Mouse (Mus musculus) CD8-positive naive resting alpha-beta T cell, adult 2 months (primary cell): ENCODE measurements around the gene Scpep1.
"Not testable (repeated sequence)": the region's sequence is repeated elsewhere in the genome, so short reads cannot be mapped to it uniquely, and the experiment has no call there.

ENCODE experiments used
- DNase-seq, 2 experiments: peaks; one replicate each; pipeline ENCODE4 v3.0.0; 2022; ENCODE audit warnings: low read depth in 2 of 2, low spot score in 2 of 2

Scpep1 gene

DNA sequence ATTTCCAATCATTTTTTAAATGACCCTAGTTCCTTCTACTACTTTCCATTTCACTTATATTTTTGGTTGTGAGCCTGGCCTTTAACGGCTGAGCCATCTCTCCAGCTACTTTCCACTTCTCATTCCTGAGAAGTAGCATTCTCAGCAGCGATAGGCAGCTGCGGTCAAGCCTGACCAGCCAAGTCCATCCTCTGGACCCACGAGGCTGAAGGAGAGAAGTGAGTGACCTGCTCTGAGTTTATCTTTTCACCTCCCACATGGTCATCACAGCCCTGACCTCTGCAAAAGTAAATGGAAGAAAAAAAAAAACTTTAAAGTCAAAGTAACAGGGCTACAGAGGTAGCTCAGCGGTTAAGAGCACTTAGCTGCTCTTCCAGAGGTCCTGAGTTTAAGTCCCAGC is 28.7 kb downstream of the Scpep1 start:
- no peak for DNase-seq

DNA sequence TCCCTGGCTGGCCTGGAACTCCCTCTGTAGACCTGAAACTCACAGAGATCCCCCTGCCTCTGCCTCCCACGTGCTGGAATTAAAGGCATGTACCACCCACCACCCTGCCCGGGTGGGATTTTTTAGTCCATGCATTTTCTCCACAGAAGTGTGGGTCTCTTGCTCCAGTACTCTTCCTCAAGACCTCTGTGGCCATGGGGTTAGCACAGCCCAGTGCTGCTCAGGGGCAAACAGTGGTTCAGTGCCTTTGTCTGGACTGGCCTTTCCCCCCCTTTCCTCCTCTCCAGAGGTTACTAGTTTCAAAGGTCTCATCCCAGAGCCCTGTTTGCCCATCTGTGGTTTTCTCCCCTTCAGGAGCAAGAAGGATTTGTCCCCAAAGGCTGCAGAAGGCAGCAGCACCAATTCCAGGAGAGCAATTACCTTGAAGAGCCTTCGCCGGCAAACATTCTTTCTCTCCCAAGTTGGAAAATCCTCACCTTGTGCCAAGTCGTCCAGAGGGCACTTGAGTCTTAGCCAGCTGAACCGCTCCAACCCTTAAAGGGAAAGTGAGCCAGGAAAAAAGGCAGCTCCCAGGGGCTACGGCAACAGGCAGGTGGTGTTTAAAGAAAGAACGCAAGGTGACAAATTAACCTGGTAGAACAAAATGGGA is 45.8 kb downstream of the Scpep1 start:
- DNase-seq: no peak

DNA sequence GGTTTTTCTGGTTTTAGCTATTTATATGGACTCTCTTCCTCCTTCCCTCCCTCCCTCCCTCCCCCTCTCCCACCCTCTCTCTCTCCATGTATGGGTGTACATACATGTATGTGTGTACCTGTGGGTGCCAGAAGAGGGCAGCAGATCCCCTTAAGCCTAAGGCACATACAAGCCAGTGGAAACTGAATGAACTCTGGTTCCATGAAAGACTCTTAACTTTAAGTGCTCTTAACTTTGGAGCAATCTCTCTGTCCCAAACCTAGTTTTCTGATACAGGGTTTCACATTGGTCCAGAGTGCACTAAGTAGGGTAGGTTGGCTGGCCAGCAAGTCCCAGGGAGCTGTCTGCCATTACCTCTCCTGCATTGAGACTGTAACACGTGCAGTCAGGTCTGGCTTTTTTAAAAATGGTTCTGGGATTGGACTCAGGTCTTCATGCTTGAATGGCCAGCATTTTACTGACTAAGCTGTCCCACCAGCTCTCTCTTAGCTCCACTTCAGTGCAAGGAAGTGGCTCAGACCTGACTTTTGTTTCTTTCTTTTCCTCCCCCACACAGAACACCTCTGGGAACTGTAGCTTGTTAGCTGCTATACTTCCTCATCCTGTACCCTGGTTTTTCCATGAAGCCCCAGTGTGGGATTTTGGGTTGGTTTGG is 46.6 kb downstream of the Scpep1 start:
- peak; percentile 14 to 40 for DNase-seq

DNA sequence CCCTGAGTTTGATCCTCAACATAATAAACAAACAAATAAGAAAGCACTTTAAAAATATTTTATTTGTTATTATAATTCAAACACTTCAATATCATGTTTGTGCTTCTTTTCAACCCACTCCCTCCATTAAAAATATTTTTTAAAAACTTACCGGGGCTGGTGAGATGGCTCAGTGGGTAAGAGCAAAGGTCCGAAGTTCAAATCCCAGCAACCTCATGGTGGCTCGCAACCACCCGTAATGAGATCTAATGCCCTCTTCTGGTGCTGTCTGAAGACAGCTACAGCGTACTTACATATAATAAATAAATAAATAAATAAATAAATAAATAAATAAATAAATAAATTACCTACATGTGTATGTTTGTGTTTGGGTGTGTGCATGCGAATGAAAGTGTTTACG is 47.4 kb downstream of the Scpep1 start:
- no peak for DNase-seq

DNA sequence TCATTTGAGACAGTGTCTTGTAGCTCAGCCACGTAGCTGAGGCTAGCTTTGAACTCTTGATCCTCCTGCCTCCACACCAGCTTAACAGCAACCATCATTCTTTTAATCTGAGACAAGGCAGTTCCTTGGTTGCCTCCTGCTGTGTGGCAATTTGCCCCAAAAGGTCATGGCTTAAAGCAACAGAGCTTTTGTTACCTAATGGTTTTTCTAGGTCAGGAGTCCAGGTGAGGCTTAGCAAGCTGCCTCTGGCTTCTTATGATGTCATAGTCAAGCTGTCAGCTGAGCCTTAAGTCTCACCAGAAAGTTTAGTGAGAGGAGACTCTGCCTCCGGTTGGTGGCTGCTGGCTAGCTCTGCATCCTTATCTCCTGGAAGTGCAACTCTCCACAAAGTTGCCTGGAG is 49.6 kb downstream of the Scpep1 start:
- DNase-seq: no peak

DNA sequence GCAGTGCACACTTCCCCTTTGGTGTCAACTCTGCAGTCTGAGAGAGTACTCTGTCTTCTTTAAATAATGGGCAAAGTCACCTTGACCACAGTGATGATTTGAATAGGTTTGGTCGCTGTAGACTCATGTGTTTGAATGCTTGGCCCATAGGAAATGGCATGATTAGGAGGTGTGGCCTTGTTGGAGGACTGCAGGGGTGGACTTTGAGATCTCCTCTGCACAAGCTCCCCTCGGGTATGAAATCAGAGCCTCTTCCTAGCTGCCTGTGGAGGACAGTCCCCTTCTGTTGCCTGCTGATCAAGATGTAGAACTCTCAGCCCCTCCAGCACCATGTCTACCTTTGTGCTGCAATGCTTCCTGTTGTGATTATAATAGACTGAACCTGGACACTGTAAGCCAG is 51.2 kb downstream of the Scpep1 start:
- no peak for DNase-seq

DNA sequence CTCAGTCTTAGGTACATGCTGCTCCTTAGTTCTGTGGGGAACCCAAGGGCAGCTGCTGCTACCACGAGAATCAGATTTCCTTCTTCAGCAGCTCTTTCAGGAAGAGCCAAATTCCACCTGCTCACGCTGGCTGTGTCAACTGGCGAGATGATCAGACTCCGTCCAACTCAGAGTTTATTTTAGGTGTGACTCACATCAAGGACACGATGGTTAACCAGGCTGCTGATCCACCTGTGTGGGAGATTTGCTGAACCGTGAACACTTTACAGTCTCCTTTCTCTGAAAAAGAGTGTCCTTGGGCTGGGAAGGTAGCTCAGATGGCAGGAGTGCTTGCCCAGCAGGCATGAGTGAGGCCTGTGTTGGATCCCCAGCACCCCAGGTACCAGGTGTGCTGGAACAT is 52.5 kb downstream of the Scpep1 start:
- DNase-seq: no peak

DNA sequence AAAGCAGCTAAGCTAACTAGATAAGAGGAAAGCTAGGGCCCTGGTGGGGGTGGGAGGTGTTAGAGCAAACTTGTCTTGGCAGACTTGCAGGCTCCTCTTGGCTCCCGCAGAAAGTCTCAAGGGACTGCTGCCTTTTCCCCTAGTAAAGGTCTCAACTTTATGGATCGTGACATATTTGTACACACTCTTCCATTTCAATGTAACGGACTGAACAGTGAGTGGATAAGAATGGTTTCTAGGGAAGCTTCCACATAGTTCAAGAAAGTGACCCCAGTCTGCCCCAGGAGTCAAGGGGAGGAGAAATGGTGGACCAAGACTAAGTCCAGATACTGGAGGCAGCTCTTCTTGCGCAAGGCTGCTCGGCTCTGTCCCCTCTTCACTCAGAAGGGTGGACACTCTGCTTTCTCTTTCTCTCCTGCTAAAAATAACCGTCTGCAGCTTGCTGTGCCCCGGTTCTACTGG is 53.9 kb downstream of the Scpep1 start:
- no peak for DNase-seq

DNA sequence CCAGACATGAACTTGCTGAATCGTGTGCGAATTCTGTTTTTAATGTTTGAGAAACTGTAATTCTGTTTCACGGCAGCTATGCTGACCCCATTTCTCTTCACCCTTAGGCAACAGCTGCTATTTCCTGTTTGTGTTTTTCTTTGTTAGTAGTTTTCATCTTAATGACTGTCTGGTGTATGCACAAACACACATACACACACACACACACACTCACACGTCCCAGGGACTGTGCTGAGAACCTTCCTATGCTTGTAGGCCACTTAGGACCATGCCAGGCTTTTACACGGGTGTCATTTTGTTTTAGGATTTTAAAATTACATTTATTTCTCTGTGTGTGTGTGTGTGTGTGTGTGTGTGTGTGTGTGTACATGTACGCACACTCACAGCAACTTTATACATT is 55.7 kb downstream of the Scpep1 start:
- no peak for DNase-seq

DNA sequence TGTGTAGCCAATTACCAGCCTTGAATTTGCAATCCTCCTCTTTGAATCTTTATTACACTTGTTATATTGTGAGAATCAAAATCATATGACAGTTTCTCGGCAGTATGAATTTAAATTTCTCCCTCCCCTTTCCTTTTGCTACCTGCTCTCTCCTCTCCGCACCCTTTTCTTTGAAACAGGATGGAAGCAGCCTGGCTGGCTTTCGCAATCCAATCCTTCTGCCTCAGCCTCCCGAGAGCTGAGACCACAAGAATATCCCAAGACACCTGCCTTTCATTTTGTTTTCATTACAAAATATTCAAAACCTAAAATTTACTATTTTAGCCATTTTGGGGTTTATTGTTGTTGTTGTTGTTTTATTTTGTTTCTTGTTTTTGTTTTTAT is 56.9 kb downstream of the Scpep1 start:
- DNase-seq: no peak

DNA sequence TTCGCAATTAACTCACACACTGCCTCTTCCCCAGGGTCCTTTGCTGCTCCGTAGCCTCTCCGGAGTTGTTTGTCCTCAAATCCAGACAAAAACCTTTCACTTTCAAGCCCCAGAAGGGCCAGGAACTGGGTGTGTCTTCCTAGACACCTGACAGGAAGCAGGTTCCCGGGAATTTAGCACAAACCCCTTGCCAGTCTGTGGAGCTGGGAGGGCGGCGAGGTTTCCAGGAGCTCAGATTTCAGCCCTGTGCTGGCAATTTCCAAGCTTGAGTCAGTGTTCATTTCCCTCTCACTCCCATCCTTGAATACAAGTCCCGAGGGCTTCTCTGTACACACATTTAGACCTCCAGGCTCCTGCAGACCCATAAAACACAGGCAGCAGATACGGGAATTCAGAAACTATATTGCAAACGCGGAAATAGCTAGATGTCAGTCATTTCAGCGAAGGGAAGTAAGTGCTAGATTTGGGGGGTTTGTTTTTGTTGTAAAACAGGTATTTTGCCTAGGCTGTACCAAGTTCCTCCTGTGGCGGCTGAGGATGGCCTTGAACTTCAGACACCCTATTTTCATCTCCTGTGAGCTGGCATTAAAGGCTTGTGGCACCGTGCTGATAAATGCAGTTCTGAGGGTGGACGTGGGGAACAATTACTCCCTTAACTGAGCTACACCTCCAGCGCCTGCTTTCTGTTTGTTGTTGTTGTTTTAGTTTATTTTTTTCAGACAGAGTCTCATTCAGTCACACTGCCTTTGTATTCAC is 57.5 kb downstream of the Scpep1 start:
- DNase-seq: no peak

DNA sequence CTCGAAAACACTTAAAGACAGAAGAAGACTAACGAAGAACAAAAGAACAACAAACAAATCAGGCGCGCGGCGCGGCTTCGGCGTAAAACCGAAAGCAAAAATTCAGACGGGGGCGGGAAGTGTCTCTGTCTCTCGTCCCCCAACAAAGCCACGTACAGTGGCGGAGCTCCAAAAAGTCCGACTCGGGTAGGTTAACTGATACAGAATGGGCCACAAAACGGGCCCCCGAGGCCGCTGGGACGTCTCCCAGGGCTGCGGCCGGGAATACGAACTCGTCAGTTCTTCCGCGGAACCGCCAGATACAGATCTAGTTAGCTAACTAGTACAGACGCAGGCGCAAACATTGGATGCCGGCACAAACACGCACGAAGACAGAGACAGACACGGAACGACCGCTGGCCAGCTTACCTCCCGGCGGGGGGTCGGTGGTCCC is 59.4 kb downstream of the Scpep1 start:
- DNase-seq: peak; percentile 53 to 71

DNA sequence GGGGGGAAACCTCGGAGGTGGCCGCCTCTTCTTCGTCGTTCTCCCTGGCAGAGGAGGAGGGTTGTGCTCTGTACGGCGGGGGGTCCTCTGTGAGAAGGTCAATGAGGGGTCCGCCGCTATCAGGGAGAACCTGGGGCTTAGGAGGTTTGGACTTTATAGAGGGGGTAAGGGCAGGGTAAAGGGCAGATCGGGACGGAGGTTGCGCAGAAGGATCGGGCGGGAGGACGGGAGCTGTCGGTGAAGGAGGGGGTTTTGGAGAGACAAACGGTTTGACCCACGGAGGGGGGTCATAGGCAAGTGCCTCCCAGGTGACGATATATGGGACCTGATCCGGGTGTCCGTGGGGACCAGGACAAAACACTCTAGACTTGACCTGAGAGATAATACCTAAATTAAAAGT is 60.0 kb downstream of the Scpep1 start:
- peak; percentile 12 to 20 for DNase-seq

DNA sequence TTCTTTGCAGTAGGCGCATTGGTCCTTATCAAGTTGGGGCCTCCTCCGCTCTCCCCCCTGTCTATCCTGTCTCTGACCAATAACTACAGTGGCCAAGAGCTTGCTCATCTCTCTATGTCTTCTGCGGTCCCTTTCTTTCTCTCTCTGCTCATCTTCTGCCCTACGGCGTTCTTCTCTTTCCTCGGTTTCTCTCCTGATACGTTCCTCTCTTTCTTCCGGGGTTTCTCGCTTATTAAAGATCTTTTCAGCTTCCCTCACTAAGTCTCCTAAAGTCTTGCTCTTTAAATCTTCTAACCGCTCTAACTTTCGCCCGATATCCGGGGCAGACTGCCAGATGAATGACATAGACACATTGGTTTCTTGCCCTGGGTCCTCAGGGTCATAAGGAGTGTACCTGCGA is 61.0 kb downstream of the Scpep1 start:
- DNase-seq: not testable (repeated sequence)

DNA sequence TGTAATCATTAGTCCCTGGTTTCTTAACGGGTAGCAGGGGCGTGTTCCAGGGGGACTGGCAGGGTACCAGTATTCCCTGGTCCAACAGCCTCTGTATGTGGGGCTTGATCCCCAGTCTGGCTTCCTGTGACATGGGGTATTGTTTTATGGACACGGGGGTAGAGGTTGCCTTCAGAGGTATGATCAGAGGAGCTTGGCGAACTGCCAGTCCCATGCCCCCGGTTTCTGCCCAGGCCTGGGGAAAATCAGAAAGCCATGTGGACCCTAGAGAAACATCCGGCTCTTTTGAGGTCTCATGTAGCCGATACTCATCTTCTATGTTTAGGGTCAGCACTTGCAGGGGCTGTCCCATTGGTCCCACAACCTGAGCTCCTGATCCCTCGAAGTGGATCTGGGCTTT is 61.8 kb downstream of the Scpep1 start:
- DNase-seq: not testable (repeated sequence)

DNA sequence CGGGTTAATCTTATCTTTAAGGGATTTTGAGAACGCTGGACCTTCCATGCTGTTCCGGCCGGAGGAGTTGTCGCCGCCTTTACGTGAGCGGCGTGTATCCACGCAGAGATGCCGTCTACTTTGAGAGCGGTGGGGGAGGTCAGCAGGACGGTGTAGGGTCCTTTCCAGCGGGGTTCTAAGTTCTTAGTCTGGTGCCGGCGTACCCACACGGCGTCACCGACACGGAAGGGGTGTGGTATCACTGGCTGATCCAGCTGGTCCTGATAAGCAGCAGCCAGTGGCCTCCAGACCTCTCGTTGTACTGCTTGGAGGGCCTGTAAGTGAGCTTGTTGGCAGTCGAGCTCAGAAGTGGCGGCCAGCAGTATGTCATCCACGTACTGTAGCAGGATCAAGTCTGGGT is 62.5 kb downstream of the Scpep1 start:
- peak; percentile 15 to 24 for DNase-seq

DNA sequence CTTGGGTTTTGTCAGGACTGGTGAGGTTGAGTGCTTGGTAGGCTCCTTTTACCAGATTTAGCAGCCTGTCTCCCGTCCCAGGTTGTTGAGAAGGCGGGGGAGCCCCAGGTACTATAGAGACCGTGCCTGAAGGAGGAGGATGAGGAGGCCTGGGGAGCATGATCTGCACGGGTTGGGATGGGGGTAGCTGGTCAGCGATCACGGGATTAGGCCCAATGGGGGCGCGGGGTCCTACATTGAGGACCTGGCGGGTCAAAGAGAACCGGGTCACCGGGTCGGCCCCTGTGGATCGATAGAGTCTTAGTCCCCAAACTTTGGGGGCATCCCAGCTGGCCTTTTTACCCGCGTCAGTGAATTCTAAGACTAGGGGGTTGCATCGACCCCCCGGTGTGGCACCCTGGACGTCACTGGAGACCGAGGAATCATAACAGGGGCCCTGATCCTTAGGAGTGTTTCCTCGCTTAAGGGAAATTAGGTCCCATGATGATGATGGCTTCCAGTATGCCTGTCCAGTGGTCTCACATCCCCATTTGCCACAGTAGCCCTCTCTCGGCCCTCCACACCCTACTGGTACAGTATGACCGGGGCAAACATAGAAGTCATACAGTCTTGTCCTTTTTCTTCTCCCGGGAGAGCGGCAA is 63.2 kb downstream of the Scpep1 start:
- peak; percentile 49 to 63 for DNase-seq

DNA sequence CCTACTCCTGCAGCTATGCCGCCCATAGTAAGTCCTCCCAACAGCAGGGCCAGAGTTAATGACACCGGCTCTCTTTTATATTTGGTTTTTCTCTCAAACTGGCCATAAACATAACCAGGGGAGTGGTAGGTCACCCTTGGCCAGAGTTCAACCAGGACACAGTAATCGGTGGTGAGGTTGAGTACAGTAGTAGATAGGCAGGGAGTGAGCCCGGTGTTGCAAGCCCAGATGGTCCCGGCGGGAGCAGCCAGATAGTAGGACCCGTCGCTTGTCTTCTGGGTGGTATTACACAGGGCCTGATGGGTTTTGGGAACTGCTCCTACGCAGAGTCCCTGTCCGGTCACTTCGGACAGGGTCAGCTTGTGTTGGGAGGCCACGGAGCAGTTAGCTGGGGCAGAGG is 63.8 kb downstream of the Scpep1 start:
- DNase-seq: peak; percentile 25 to 36

DNA sequence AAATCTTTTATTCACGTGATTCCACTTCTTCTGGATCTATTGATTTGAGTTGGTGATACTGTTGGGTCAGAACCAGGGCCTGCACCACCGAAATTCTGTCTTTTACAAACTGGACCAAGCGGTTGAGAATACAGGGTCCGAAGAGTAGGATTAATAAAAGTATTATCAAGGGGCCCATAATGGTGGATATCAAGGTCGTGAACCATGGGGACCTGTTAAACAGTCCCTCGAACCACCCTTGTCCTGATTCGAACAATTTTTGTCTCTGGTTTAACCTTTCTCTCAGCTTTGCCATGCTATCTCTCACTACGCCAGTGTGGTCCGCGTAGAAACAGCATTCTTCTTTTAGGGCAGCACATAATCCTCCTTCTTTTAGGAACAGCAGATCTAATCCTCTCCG is 64.4 kb downstream of the Scpep1 start:
- not testable (repeated sequence) for DNase-seq

DNA sequence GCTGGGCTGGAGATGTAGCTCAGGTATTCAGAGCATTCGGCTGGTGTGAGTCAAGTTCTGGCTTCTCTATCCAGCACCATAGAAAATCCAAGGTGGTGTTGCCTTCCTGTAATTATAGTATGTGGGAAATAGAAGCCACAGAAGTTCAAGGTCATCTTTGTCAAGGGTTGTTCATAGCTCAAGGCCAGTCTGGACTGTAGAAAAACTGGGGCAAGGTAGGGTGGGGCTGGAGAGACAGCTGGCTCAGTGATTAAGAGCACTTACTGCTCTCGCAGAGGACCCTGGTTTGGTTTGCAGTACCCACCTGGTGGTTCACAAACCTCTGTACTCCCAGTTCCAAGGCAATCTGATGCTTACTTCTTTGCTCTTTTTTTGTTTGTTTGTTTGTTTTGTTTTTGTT is 66.3 kb downstream of the Scpep1 start:
- no peak for DNase-seq

DNA sequence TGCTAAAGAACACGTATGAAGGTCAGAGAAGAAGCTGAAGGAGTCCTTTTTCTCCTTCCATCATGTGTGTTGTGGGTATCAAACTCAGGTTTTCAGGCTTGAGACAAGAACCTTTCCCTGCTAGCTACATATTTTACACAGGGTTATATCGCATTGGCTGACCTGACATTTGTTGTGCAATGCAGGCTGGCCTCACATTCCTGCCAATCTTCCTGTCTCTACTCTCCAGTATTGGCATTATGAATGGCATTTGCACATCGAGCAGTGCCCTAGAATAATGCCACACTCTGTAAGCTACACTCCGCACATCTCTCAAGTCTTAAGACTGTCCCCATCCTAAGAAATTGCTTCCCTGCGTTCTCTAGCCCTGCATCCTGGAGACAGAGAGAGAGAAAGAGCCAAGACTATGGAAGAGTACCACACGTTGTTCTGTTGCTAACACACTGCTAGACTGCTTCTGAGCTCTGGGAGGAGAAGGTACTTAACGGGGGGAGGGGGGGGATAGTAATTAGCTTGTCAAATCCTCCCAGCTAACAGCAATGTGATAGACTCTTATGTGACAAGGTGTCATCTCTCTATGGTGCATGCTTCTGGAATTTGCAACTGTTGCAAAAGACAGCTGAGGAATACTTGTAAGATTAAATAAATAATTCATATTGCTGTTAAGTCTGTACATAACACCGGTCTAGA is 70.7 kb downstream of the Scpep1 start:
- no peak for DNase-seq
